ENCODE assay signal across 13 mouse cellular contexts in the genomic region with DNA sequence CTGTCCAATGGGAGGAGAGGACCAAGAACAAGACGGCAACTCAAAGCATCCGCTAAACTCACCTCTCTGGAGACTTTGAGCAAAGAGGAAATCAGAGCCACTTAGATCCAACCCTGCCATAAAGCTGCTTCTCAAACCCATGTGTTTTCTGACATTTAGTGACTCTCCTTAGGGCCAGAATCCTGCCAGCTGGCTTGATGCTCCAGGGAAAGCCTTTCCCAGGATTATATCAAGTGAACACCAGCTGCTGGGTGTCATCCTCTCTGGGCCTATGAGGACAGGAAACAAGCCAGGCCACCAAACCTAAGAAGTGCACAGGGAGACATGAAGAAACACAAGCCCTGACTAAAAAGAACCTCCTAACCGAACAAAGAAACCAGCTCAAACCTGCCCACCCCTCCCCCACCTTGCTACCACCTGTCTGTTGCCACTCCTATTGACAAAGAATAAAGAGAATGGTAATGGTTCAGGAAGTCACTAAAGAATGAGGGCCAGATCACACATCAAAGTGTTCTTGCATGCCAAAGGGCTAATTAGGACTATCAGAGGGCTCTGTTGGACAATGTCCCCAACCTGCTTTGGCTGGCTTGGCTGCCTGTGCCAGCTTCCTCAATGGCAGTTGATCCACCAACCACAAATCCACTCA.
DNase-seq lines count a peak whose midpoint lies in the region; ATAC-seq and TF ChIP-seq lines count a peak whose summit lies in the region.
"Had no signal": no experiment of that assay in that cellular context is flagged by ENCODE, and none has a peak within 500 bp of the region (broad histone marks: within the 10 kb centered on the region; RNA-seq: fewer than 3 reads in every experiment).

No protein-coding gene starts in this region.

- 48% methylated on average over 3 of the region's 3 CpGs for WGBS in kidney, postnatal 0 days
- 62% methylated on average over 3 of the region's 3 CpGs for WGBS in stomach, embryonic 16.5 days

- H3K36me3 ChIP-seq in kidney, postnatal 0 days (ENCODE audit: insufficient read depth, low read length) = no peaks in the 10 kb centered on the region
- 0 out of 2 replicates have a peak, but pooled peaks cover 3% of the 10 kb centered on the region for H3K36me3 ChIP-seq in stomach, embryonic 16.5 days (ENCODE audit: control insufficient read depth, insufficient read depth, low read length)
- H3K36me3 ChIP-seq: forebrain, embryonic 15.5 days; heart, embryonic 13.5 days had no signal

- ATAC-seq in kidney, postnatal 0 days (replicated peaks; ENCODE audit: low FRiP score, low read depth) = no peak
- ATAC-seq in stomach, embryonic 16.5 days (ENCODE audit: insufficient read depth, low FRiP score) = peak; percentile 18; the same call in 1 of the 2 replicates
- ATAC-seq in monocyte, adult 5-6 weeks (replicated peaks; ENCODE audit: insufficient number of reproducible peaks, low FRiP score, low TSS enrichment, poor library complexity, severe bottlenecking) = no peak
- ATAC-seq: forebrain, embryonic 15.5 days had no signal

- no peak for TF ChIP-seq CTCF in kidney, postnatal 0 days (IDR thresholded peaks at IDR 0.05; ENCODE audit: low read depth)

- H3K4me1 ChIP-seq in kidney, postnatal 0 days (replicated peaks; ENCODE audit: insufficient read depth, low read length) = no peaks in the 10 kb centered on the region
- H3K4me1 ChIP-seq in stomach, embryonic 16.5 days (ENCODE audit: control insufficient read depth, insufficient read depth, low read length) = peaks cover 8% of the 10 kb centered on the region; the same call in 1 of the 2 replicates
- H3K4me1 ChIP-seq: forebrain, embryonic 15.5 days; limb, embryonic 13.5 days had no signal

- intact Hi-C loops in left cerebral cortex, postnatal 14 days (cut with DNase I) = no loop called here

- no peaks in the 10 kb centered on the region for H3K9me3 ChIP-seq in kidney, postnatal 0 days (replicated peaks; ENCODE audit: low read length)
- no peaks in the 10 kb centered on the region for H3K9me3 ChIP-seq in stomach, embryonic 16.5 days (replicated peaks; ENCODE audit: control insufficient read depth, low read length)
- H3K9me3 ChIP-seq: forebrain, embryonic 15.5 days; heart, embryonic 13.5 days; limb, embryonic 13.5 days had no signal

- DNase-seq in kidney, postnatal 0 days (ENCODE audit: low spot score) = peak; percentile 29
- DNase-seq in kidney, adult 8-10 months = no peak
- peak; percentile 15 for DNase-seq in thymus, postnatal 4 days
- DNase-seq in thymus, postnatal 14 days = no peak
- DNase-seq in gastrocnemius, adult 8-10 months (ENCODE audit: low spot score in 2 of 2) = peak; percentile 59 to 78
- DNase-seq in left cerebral cortex, postnatal 14 days (ENCODE audit: low spot score in 2 of 2) = no peak

- H3K4me3 ChIP-seq in kidney, postnatal 0 days (replicated peaks; ENCODE audit: low read depth, low read length) = no peak overlapping the region
- H3K4me3 ChIP-seq in stomach, embryonic 16.5 days (replicated peaks; ENCODE audit: low read length) = no peak overlapping the region
- H3K4me3 ChIP-seq: forebrain, embryonic 15.5 days; heart, embryonic 13.5 days; limb, embryonic 13.5 days; myocyte had no signal

- H3K27me3 ChIP-seq in kidney, postnatal 0 days (ENCODE audit: insufficient read depth, low read length) = no peaks in the 10 kb centered on the region
- no peaks in the 10 kb centered on the region for H3K27me3 ChIP-seq in stomach, embryonic 16.5 days (ENCODE audit: control insufficient read depth, insufficient read depth, low read length)
- H3K27me3 ChIP-seq: CH12.LX; forebrain, embryonic 15.5 days; heart, embryonic 13.5 days; limb, embryonic 13.5 days had no signal

- H3K9ac ChIP-seq in kidney, postnatal 0 days (ENCODE audit: low read depth, low read length) = no peak overlapping the region
- H3K9ac ChIP-seq in stomach, embryonic 16.5 days (ENCODE audit: low read length) = no peak overlapping the region
- H3K9ac ChIP-seq: forebrain, embryonic 15.5 days; heart, embryonic 13.5 days; limb, embryonic 13.5 days had no signal

- H3K4me2 ChIP-seq in kidney, postnatal 0 days (ENCODE audit: low read length) = no peak overlapping the region
- H3K4me2 ChIP-seq in stomach, embryonic 16.5 days (ENCODE audit: low read depth, low read length) = no peak overlapping the region
- H3K4me2 ChIP-seq: forebrain, embryonic 15.5 days; heart, embryonic 13.5 days; limb, embryonic 13.5 days had no signal

- H3K27ac ChIP-seq in kidney, postnatal 0 days = no peak overlapping the region
- H3K27ac ChIP-seq in stomach, embryonic 16.5 days (ENCODE audit: low read length) = peak overlapping the region; percentile 53; the same call in 1 of the 2 replicates
- H3K27ac ChIP-seq: forebrain, embryonic 15.5 days; heart, embryonic 13.5 days; limb, embryonic 13.5 days had no signal

Comparison
In these comparisons a context has a peak if more than half of its experiments do, and no peak if none do; other contexts are left out.
1. DNase-seq: peak in kidney, postnatal 0 days (single experiment), thymus, postnatal 4 days (single experiment) and gastrocnemius, adult 8-10 months (2 of 2); none in kidney, adult 8-10 months (0 of 2), thymus, postnatal 14 days (single experiment) and left cerebral cortex, postnatal 14 days (0 of 2).